Mouse (Mus musculus): ENCODE measurements around the gene Adora2b.
A peak's percentile ranks its signal among the peaks of the same experiment; 100 is the strongest.
"Not testable (repeated sequence)": the region's sequence is repeated elsewhere in the genome, so short reads cannot be mapped to it uniquely, and the experiment has no call there.

Adora2b gene

GRCm38 (mm10) chr11:62264018-62264417 lies 15.2 kb downstream of the Adora2b start:
- peak in 1 of 2 experiments; percentile 10 for DNase-seq

- no peak for DNase-seq
Observed at GRCm38 (mm10) chr11:62265642-62266041, 16.9 kb downstream of the Adora2b start.

GRCm38 (mm10) chr11:62266466-62267214 lies 17.9 kb downstream of the Adora2b start:
- DNase-seq: peak in 1 of 2 experiments; percentile 12

- DNase-seq: peak in 1 of 2 experiments; percentile 9
Observed at GRCm38 (mm10) chr11:62268381-62268780, 19.6 kb downstream of the Adora2b start.

GRCm38 (mm10) chr11:62269097-62269496 lies 20.3 kb downstream of the Adora2b start:
- no peak for DNase-seq

GRCm38 (mm10) chr11:62270851-62271250 lies 22.1 kb downstream of the Adora2b start:
- no peak for DNase-seq

GRCm38 (mm10) chr11:62277086-62277485 lies 28.3 kb downstream of the Adora2b start:
- no peak for DNase-seq

GRCm38 (mm10) chr11:62278027-62278426 lies 29.2 kb downstream of the Adora2b start:
- DNase-seq: peak; percentile 77 to 87

GRCm38 (mm10) chr11:62280675-62281600 lies 32.2 kb downstream of the Adora2b start, which contains the start of the genes Zswim7 and Ttc19:
Gene Zswim7, minus strand, starts transcription at chr11:62281375.
Gene Ttc19, plus strand, starts transcription at chr11:62281473.
- DNase-seq: peak; percentile 94 to 95

- DNase-seq: peak in 1 of 2 experiments; percentile 83
Observed at GRCm38 (mm10) chr11:62281601-62281997, 32.8 kb downstream of the Adora2b start.

- DNase-seq: not testable (repeated sequence)
Observed at GRCm38 (mm10) chr11:62284020-62284419, 35.2 kb downstream of the Adora2b start.

GRCm38 (mm10) chr11:62285020-62285419 lies 36.2 kb downstream of the Adora2b start:
- no peak for DNase-seq

- DNase-seq: no peak
Observed at GRCm38 (mm10) chr11:62287700-62288099, 38.9 kb downstream of the Adora2b start.

GRCm38 (mm10) chr11:62294121-62294520 lies 45.3 kb downstream of the Adora2b start:
- DNase-seq: no peak

GRCm38 (mm10) chr11:62298883-62299282 lies 50.1 kb downstream of the Adora2b start:
- DNase-seq: no peak

- no peak for DNase-seq
Observed at GRCm38 (mm10) chr11:62305866-62306265, 57.1 kb downstream of the Adora2b start.

GRCm38 (mm10) chr11:62309296-62309695 lies 60.5 kb downstream of the Adora2b start:
- no peak for DNase-seq

GRCm38 (mm10) chr11:62314984-62315383 lies 66.2 kb downstream of the Adora2b start:
- DNase-seq: no peak

All from lung, postnatal 4 days (tissue).